Mouse (Mus musculus) liver, postnatal 0 days (tissue): ENCODE results near the gene Tifab. TPM values are rescaled to one million over a fixed set of nuclear protein-coding genes. Genes with fewer than 3 reads are reported as not detected.
A peak's percentile ranks its signal among the peaks of the same experiment; 100 is the strongest.

Experiments used
- ATAC-seq: fragments of 200-750 bp; cut with Nextera tagmentation; 2 replicates; pipeline ENCODE4 v1.8.0; 2017; ENCODE audit warnings: mild to moderate bottlenecking, moderate library complexity
- DNase-seq: peaks from one replicate; pipeline ENCODE4 v3.0.0-alpha.2; 2016
- H3K27ac ChIP-seq: fragments of 300-500 bp; sonication (generic); 2 replicates; pipeline ENCODE4 v1.5.1; 2014; ENCODE audit warnings: antibody characterized with exemption, moderate library complexity, mild to moderate bottlenecking, low read depth
- H3K27me3 ChIP-seq: fragments of 300-500 bp; sonication (generic); 2 replicates; pipeline ENCODE4 v1.6.1; 2014; ENCODE audit warnings: low read length, control low read depth, mixed read lengths; ENCODE audit not compliant: insufficient read depth
- H3K36me3 ChIP-seq: fragments of 300-500 bp; sonication (generic); replicated peaks from 2 replicates; pipeline ENCODE4 v1.6.1; 2014; ENCODE audit warnings: mild to moderate bottlenecking, control low read depth, low read length, moderate library complexity, mixed read lengths; ENCODE audit not compliant: insufficient read depth
- H3K4me1 ChIP-seq: fragments of 300-500 bp; sonication (generic); 2 replicates; pipeline ENCODE4 v1.6.1; 2014; ENCODE audit warnings: antibody characterized with exemption, mild to moderate bottlenecking, control low read depth; ENCODE audit not compliant: insufficient read depth
- H3K4me2 ChIP-seq: fragments of 300-500 bp; sonication (generic); 2 replicates; pipeline ENCODE4 v1.6.1; 2014; ENCODE audit warnings: low read depth, mild to moderate bottlenecking, low read length, moderate library complexity, mixed read lengths
- H3K4me3 ChIP-seq: fragments of 300-500 bp; sonication (generic); 2 replicates; pipeline ENCODE4 v1.5.1; 2014; ENCODE audit warnings: low read depth, low read length
- H3K9ac ChIP-seq: fragments of 300-500 bp; sonication (generic); replicated peaks from 2 replicates; pipeline ENCODE4 v1.6.1; 2014; ENCODE audit warnings: mild to moderate bottlenecking, moderate library complexity
- H3K9me3 ChIP-seq: fragments of 300-500 bp; sonication (generic); 2 replicates; pipeline ENCODE4 v1.6.1; 2016; ENCODE audit warnings: mild to moderate bottlenecking, control low read depth, low read length, mixed read lengths
- CTCF ChIP-seq: sonication (generic); IDR thresholded peaks from 2 replicates; pipeline ENCODE4 v1.5.1; 2016; ENCODE audit warnings: antibody characterized with exemption, low read depth
- EP300 ChIP-seq: IDR thresholded peaks from 2 replicates; pipeline ENCODE4 v1.6.1; 2016; ENCODE audit warnings: antibody characterized with exemption, low read depth, mild to moderate bottlenecking
- WGBS: fragments of 180-500 bp; shearing (Covaris S2); extraction: QIAGEN DNeasy Blood & Tissue Kit; methylation state at CpG from one replicate; pipeline ENCODE4 v1.1.7; 2014; ENCODE audit not compliant: insufficient replicate concordance; 5-methylcytosine and 5-hydroxymethylcytosine counted together
- polyA plus RNA-seq: library from polyadenylated mRNA; unstranded; fragments of >200 nt; fragmentation: Nextera tagmentation; extraction: Ambion mirVana; gene quantifications from 2 replicates; pipeline ENCODE4 v1.2.1, GENCODE M21; 2015

Tifab gene
- polyA plus RNA-seq, 1 experiment from 2014 or later = 8.2 TPM

DNA sequence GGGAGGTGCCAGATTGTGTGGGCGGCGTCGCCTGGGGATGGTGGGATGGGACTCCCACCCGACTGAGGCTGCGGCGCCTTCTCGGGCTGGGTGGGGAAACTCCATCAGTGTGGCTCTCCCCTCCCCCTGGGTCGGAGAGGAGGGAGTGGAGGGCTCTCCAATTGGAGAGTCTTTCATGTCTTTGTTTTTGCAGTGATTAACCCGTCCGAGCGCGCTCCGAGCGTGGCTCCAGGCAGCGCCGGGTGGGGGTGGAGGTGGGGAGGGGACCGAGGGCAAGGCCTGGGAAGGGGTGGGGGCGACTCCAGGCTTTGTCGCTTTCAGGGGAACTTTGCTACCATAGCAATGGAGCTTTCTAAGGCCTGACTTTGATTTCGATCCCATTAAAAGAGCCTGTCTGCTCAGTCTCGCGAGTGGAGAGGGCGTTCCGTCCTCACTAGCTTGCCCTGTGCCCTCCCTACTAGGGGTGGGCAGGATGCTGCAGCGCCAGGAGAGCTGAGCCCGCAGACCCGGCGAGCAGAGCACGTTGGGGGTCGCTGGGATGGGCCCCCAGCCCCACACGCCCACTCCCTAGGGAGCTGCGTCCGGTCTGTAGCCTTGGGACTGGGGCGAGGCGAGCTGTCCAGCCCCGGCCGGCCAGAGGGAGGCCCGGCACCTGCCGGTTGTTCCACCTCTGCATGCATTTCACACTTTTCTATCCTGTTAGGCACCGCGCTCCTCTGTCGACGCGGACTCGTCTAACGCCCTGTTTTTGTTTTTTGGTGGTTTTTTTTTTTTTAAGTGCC, 42.6 kb upstream of the Tifab start:
- H3K4me2 ChIP-seq = peak overlapping the region; percentile 33; the same call in 1 of the 2 replicates
- ATAC-seq (no peak), DNase-seq (no peak)
- no peaks in the 10 kb centered on the region for H3K4me1 ChIP-seq
- no peak overlapping the region for H3K27ac ChIP-seq
- H3K9me3 ChIP-seq = no peaks in the 10 kb centered on the region
- H3K4me3 ChIP-seq = 0 out of 2 replicates have a peak overlapping the region, but pooled peaks have one; percentile 13
- H3K9ac ChIP-seq = no peak overlapping the region
- no peaks in the 10 kb centered on the region for H3K36me3 ChIP-seq
- peaks cover 67% of the 10 kb centered on the region for H3K27me3 ChIP-seq
- TF ChIP-seq CTCF = no peak
- no peak for TF ChIP-seq EP300
- WGBS = 2% methylated on average over 46 of the region's 46 CpGs

DNA sequence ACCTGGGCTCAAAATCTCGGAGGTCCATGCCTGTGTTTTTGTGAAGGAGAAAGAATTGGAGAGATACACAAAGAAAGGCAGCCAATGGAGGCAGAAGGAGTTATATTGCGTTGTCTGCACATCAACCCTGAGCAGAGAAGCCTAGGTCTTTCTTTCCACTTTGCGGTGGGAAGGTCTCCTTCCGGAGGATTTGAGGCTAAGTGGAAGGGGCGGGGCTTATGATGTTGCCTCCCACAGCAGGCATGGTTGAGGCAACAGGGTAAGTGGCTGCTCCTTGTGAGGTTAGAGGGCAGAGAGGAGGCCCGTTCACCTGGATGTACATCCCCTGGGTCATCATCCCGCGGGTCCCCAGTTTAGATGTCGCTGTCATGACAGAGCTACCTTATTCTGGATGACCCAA, 40.6 kb upstream of the Tifab start:
- WGBS = 45% methylated on average over 9 of the region's 9 CpGs
- Histone ChIP-seq H3K4me2 (no peak overlapping the region), H3K4me1 (no peaks in the 10 kb centered on the region), H3K9ac (no peak overlapping the region), H3K9me3 (no peaks in the 10 kb centered on the region), H3K27ac (no peak overlapping the region), H3K27me3 (peaks cover 62% of the 10 kb centered on the region), H3K36me3 (no peaks in the 10 kb centered on the region), H3K4me3 (no peak overlapping the region)
- DNase-seq (no peak), ATAC-seq (no peak)
- TF ChIP-seq CTCF = no peak
- no peak for TF ChIP-seq EP300

DNA sequence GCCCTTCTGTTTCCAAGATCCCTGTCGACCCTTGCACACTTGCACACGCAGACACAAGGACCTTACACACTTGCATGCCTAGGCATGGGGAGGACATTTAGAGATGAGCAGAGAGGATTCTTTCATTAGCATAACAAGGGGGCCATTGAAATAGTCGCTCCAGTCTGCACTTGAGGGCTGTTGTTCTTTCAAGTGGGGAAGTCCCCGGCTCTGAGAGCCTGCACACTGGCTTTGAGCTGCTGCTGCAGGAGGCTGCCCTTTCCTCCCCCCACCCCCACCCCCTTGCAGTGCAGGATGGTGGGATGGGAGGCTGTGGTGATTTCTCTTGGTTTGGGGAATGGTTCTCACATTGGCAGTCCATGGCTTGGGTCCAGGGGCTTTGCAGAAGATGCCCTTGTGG, 37.4 kb upstream of the Tifab start:
- WGBS = 28% methylated on average over 4 of the region's 4 CpGs
- no peaks in the 10 kb centered on the region for H3K9me3 ChIP-seq
- peaks cover 32% of the 10 kb centered on the region for H3K27me3 ChIP-seq
- no peaks in the 10 kb centered on the region for H3K4me1 ChIP-seq
- H3K36me3 ChIP-seq = no peaks in the 10 kb centered on the region
- H3K4me2 ChIP-seq = no peak overlapping the region
- no peak overlapping the region for H3K27ac ChIP-seq
- TF ChIP-seq EP300 (no peak), CTCF (no peak)
- no peak overlapping the region for H3K9ac ChIP-seq
- H3K4me3 ChIP-seq = no peak overlapping the region
- no peak for DNase-seq
- no peak for ATAC-seq

DNA sequence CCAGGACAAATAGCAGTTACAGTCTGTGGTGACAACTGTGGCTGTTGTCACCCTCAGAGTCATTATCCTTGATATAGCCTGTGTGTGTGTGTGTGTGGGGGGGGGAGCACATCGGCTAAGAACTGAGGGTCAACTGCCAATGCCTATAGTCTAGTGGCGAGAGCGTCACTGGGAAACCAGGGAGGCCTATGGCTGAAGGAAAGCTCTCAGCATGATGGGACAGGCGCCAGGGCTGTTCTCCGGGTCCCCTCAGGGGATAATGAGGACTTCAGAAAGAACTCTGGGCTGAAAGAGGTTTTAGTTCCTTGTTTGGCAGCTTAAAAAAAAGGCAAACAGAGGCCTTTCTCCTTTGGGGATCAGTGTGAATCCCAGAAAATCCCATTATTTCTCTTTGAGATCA, 35.9 kb upstream of the Tifab start:
- Histone ChIP-seq H3K4me3 (no peak overlapping the region), H3K4me2 (no peak overlapping the region), H3K9ac (no peak overlapping the region), H3K9me3 (no peaks in the 10 kb centered on the region), H3K36me3 (no peaks in the 10 kb centered on the region), H3K4me1 (no peaks in the 10 kb centered on the region), H3K27ac (no peak overlapping the region), H3K27me3 (peaks cover 19% of the 10 kb centered on the region)
- DNase-seq = no peak
- TF ChIP-seq EP300 (no peak), CTCF (no peak)
- 55% methylated on average over 5 of the region's 5 CpGs for WGBS
- no peak for ATAC-seq

DNA sequence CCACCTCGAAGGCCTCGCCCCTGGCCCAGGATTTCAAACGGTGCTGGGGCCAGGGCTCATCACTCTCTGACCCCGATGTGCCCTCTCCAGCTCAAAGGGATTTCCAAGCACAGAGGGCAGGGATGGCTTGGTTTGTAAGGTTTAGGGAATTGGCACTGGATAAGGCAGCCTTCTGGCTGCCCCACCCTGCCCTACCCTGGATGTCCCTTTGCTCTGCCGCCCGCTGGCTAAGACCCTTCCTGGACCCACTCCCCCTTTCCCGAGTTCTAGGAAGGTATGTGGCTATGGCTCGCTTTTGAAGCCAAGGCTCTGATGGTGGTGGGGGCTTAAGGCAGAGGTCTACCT, 30.4 kb upstream of the Tifab start:
- no peak for TF ChIP-seq EP300
- no peak for TF ChIP-seq CTCF
- Histone ChIP-seq H3K27ac (no peak overlapping the region), H3K9me3 (no peaks in the 10 kb centered on the region), H3K4me1 (no peaks in the 10 kb centered on the region), H3K4me2 (no peak overlapping the region), H3K9ac (no peak overlapping the region), H3K36me3 (no peaks in the 10 kb centered on the region), H3K4me3 (no peak overlapping the region), H3K27me3 (peaks cover 17% of the 10 kb centered on the region)
- ATAC-seq (no peak), DNase-seq (no peak)
- 38% methylated on average over 8 of the region's 8 CpGs for WGBS

DNA sequence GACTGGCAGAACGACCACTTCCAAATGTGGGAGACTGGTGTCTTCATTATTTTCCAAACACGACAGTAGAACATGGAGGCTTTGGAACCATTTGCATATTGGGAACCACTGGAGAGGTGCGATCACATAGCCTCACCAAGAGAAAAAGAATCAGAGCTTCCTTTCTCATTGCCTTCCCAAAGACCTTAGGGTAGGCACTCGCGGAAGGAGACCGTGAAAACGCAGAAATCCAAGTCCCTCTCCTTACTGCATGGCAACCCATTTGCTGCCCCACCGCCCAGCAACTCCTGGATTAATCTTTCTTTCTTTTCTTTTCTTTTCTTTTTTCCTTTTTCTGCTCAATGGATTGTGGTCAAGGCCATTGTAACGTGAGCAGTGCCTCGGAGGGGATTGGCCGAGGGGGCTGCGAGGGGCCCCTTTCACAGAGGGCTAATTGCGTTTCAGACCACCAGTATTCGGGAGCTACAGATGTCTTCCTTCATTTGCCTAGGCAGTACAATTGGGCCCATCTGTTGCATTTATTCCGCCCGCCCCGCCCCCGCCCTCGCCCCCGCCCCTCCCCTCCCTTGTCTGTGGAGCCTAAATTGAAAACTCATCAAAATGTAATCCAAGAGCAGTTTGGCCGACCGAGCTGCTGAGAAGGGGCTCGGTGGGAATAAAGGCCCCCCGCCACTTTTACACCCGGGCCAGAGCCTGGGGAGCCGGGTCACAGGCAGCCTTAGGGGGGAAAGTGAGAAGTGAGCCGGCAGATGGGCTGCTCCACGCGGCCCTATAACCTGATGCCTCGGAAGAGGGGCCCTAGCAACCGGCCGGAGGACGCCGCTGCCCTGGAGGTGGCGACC, 29.8 kb upstream of the Tifab start:
- no peak for ATAC-seq
- no peak overlapping the region for H3K4me2 ChIP-seq
- no peak overlapping the region for H3K27ac ChIP-seq
- H3K4me1 ChIP-seq = no peaks in the 10 kb centered on the region
- WGBS = 16% methylated on average over 35 of the region's 35 CpGs
- H3K36me3 ChIP-seq = no peaks in the 10 kb centered on the region
- peaks cover 17% of the 10 kb centered on the region for H3K27me3 ChIP-seq
- H3K9ac ChIP-seq = no peak overlapping the region
- no peak for DNase-seq
- no peak for TF ChIP-seq CTCF
- H3K4me3 ChIP-seq = no peak overlapping the region
- no peaks in the 10 kb centered on the region for H3K9me3 ChIP-seq
